9 mouse cellular contexts compared by ENCODE assay signal in the genomic region with DNA sequence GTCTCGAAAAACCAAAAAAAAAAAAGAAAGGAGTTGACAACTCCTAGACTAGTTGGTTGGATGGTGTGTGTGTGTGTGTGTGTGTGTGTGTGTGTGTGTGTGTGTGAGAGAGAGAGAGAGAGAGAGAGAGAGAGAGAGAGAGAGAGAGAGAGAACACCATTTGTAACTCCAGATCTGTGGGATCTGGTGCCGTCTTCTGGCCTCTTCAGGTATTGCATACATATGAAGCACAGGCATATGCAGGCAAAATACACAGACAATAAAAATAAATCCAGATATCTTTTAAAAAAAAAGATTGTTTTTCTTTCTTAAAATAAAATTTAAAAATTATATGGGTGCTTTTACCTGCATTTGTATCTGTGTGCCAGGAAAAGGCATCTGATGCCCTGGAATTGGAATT. TPM values are rescaled to one million over a fixed set of nuclear protein-coding genes. Genes with fewer than 3 reads are reported as not detected.
DNase-seq lines count a peak whose midpoint lies in the region; ATAC-seq and TF ChIP-seq lines count a peak whose summit lies in the region.
"Had no signal": no experiment of that assay in that cellular context is flagged by ENCODE, and none has a peak within 500 bp of the region (broad histone marks: within the 10 kb centered on the region; RNA-seq: fewer than 3 reads in every experiment).

No protein-coding gene starts in this region.

- TF ChIP-seq POLR2A in heart, adult 2 months (IDR thresholded peaks at IDR 0.05; ENCODE audit: insufficient read depth, low read depth, low read length) = no peak

- DNase-seq in heart, adult 2 months = peak in 1 of 2 experiments; percentile 21
- peak; percentile 59 to 60 for DNase-seq in right cerebral cortex, postnatal 10 days (ENCODE audit: low spot score in 2 of 2)
- no peak for DNase-seq in right cerebral cortex, postnatal 36 days (ENCODE audit: low spot score in 2 of 2)
- DNase-seq in embryonic facial prominence, embryonic 11.5 days (ENCODE audit: low spot score) = peak; percentile 10
- DNase-seq in natural killer cell, adult 2 months (ENCODE audit: low spot score in 2 of 2) = peak; percentile 20 to 50
- DNase-seq in urinary bladder, postnatal 25 days (ENCODE audit: low spot score) = no peak
- DNase-seq in left cerebral cortex, adult 18-20 months (ENCODE audit: low spot score in 2 of 2) = no peak

- TF ChIP-seq EP300 in heart, adult 2 months (IDR thresholded peaks at IDR 0.05; ENCODE audit: insufficient read depth, low read depth, low read length) = no peak

- H3K4me1 ChIP-seq in heart, adult 2 months (ENCODE audit: control insufficient read depth, insufficient read depth, low read length) = peaks cover 5% of the 10 kb centered on the region
- peaks cover 7% of the 10 kb centered on the region; the same call in 1 of the 2 replicates for H3K4me1 ChIP-seq in heart, embryonic 12.5 days (replicated peaks)
- no peaks in the 10 kb centered on the region for H3K4me1 ChIP-seq in embryonic facial prominence, embryonic 11.5 days (ENCODE audit: control insufficient read depth, insufficient read depth, low read length)

- ATAC-seq in heart, embryonic 12.5 days (ENCODE audit: insufficient number of reproducible peaks, low FRiP score) = no peak
- no peak for ATAC-seq in embryonic facial prominence, embryonic 11.5 days (replicated peaks; ENCODE audit: insufficient number of reproducible peaks, low FRiP score, low TSS enrichment, low read depth)

- no peaks in the 10 kb centered on the region for H3K36me3 ChIP-seq in heart, adult 2 months (ENCODE audit: control insufficient read depth, insufficient read depth, low read length)
- peaks cover 7% of the 10 kb centered on the region; the same call in 1 of the 2 replicates for H3K36me3 ChIP-seq in heart, embryonic 12.5 days
- H3K36me3 ChIP-seq in embryonic facial prominence, embryonic 11.5 days (replicated peaks; ENCODE audit: control insufficient read depth, insufficient read depth, low read depth, low read length) = no peaks in the 10 kb centered on the region

- H3K9ac ChIP-seq in heart, adult 2 months (ENCODE audit: low read depth, low read length) = no peak overlapping the region
- no peak overlapping the region for H3K9ac ChIP-seq in heart, embryonic 12.5 days
- H3K9ac ChIP-seq in embryonic facial prominence, embryonic 11.5 days (replicated peaks; ENCODE audit: low read length) = no peak overlapping the region
- H3K9ac ChIP-seq: heart, embryonic 15.5 days had no signal

- 50% methylated on average over 2 of the region's 2 CpGs for WGBS in heart, adult 2 months
- 57% methylated on average over 2 of the region's 2 CpGs for WGBS in heart, embryonic 12.5 days
- 65% methylated on average over 2 of the region's 2 CpGs for WGBS in embryonic facial prominence, embryonic 11.5 days

- H3K27me3 ChIP-seq in heart, adult 2 months (ENCODE audit: control insufficient read depth, insufficient read depth, low read length) = no peaks in the 10 kb centered on the region
- H3K27me3 ChIP-seq in heart, embryonic 12.5 days (replicated peaks) = no peaks in the 10 kb centered on the region
- H3K27me3 ChIP-seq in embryonic facial prominence, embryonic 11.5 days (ENCODE audit: control insufficient read depth, insufficient read depth, low read length) = no peaks in the 10 kb centered on the region
- H3K27me3 ChIP-seq: heart, embryonic 15.5 days had no signal

- H3K9me3 ChIP-seq in heart, embryonic 12.5 days (replicated peaks) = no peaks in the 10 kb centered on the region
- H3K9me3 ChIP-seq in embryonic facial prominence, embryonic 11.5 days (replicated peaks; ENCODE audit: control insufficient read depth, low read length) = no peaks in the 10 kb centered on the region
- H3K9me3 ChIP-seq: heart, embryonic 15.5 days had no signal

- TF ChIP-seq CTCF in heart, adult 2 months (IDR thresholded peaks at IDR 0.05) = peak; percentile 67

- no peak overlapping the region for H3K4me2 ChIP-seq in heart, embryonic 12.5 days
- H3K4me2 ChIP-seq in embryonic facial prominence, embryonic 11.5 days (ENCODE audit: low read depth, low read length) = no peak overlapping the region
- H3K4me2 ChIP-seq: heart, embryonic 15.5 days had no signal

- H3K4me3 ChIP-seq in heart, adult 2 months = no peak overlapping the region
- no peak overlapping the region for H3K4me3 ChIP-seq in heart, embryonic 12.5 days
- no peak overlapping the region for H3K4me3 ChIP-seq in embryonic facial prominence, embryonic 11.5 days (ENCODE audit: low read depth, low read length)
- H3K4me3 ChIP-seq: heart, embryonic 15.5 days had no signal

- H3K79me2 ChIP-seq in heart, adult 2 months (replicated peaks; ENCODE audit: control insufficient read depth, insufficient read depth, low read length) = no peaks in the 10 kb centered on the region

- intact Hi-C loops in heart, adult 2 months (cut with DNase I) = no loop called here

- H3K27ac ChIP-seq in heart, adult 2 months = no peak overlapping the region; the same call in 1 of the 2 replicates
- H3K27ac ChIP-seq in heart, embryonic 12.5 days (ENCODE audit: poor library complexity, severe bottlenecking) = no peak overlapping the region
- H3K27ac ChIP-seq in embryonic facial prominence, embryonic 11.5 days (replicated peaks; ENCODE audit: low read depth, low read length) = no peak overlapping the region

RNA-seq across cellular contexts. Expression of a gene that starts 18.3 kb away (rescaled TPM):
- total RNA-seq in heart, adult 2 months (2021) = 100 to 1,000 TPM; 409 to 486 TPM
- 611 and 917 TPM in 2 replicates for polyA plus RNA-seq in heart, adult 2 months (2012; rRNA removed)
- polyA plus RNA-seq in heart, embryonic 12.5 days (2016; fragmentation: Nextera tagmentation; extraction: Ambion mirVana) = 53.2 and 53.8 TPM in 2 replicates
- 10.9 and 11.3 TPM in 2 replicates for polyA plus RNA-seq in embryonic facial prominence, embryonic 11.5 days (2014; fragmentation: Nextera tagmentation; extraction: Ambion mirVana)
- 100 to 1,000 TPM in 1 of 2 experiments, 10 to 100 TPM in 1; 96.5 to 101 TPM for total RNA-seq in left cerebral cortex, adult 18-20 months (2021)

RNA-seq across cellular contexts. Expression of a gene that starts 19.3 kb away (rescaled TPM):
- total RNA-seq in heart, adult 2 months (2021) = 100 to 1,000 TPM; 114 to 142 TPM
- 53.7 and 80.1 TPM in 2 replicates for polyA plus RNA-seq in heart, adult 2 months (2012; rRNA removed)
- 109 TPM in 2 replicates for polyA plus RNA-seq in heart, embryonic 12.5 days (2016; fragmentation: Nextera tagmentation; extraction: Ambion mirVana)
- polyA plus RNA-seq in embryonic facial prominence, embryonic 11.5 days (2014; fragmentation: Nextera tagmentation; extraction: Ambion mirVana) = 115 and 117 TPM in 2 replicates
- total RNA-seq in left cerebral cortex, adult 18-20 months (2021) = 100 to 1,000 TPM; 128 to 130 TPM

RNA-seq across cellular contexts. Expression of a gene that starts 42.1 kb away (rescaled TPM):
- 1 to 10 TPM; 9.3 to 9.5 TPM for total RNA-seq in heart, adult 2 months (2021)
- 6.9 and 7.0 TPM in 2 replicates for polyA plus RNA-seq in heart, adult 2 months (2012; rRNA removed)
- 10.6 and 11.7 TPM in 2 replicates for polyA plus RNA-seq in heart, embryonic 12.5 days (2016; fragmentation: Nextera tagmentation; extraction: Ambion mirVana)
- polyA plus RNA-seq in embryonic facial prominence, embryonic 11.5 days (2014; fragmentation: Nextera tagmentation; extraction: Ambion mirVana) = 12.1 and 14.1 TPM in 2 replicates
- 10 to 100 TPM; 10.2 to 11.2 TPM for total RNA-seq in left cerebral cortex, adult 18-20 months (2021)

RNA-seq across cellular contexts. Expression of a gene that starts 56.3 kb away (rescaled TPM):
- total RNA-seq in heart, adult 2 months (2021) = under 1 TPM; 0.25 to 0.29 TPM
- polyA plus RNA-seq in heart, adult 2 months (2012; rRNA removed) = 0.18 and 0.27 TPM in 2 replicates
- polyA plus RNA-seq in heart, embryonic 12.5 days (2016; fragmentation: Nextera tagmentation; extraction: Ambion mirVana) = 0.13 and 0.15 TPM in 2 replicates
- not detected in 2 replicates for polyA plus RNA-seq in embryonic facial prominence, embryonic 11.5 days (2014; fragmentation: Nextera tagmentation; extraction: Ambion mirVana)
- total RNA-seq in left cerebral cortex, adult 18-20 months (2021) = 10 to 100 TPM; 37.6 to 40.9 TPM

Comparison
In these comparisons a context has a peak if more than half of its experiments do, and no peak if none do; other contexts are left out.
1. DNase-seq: peak in right cerebral cortex, postnatal 10 days (2 of 2), embryonic facial prominence, embryonic 11.5 days (single experiment) and natural killer cell, adult 2 months (2 of 2); none in right cerebral cortex, postnatal 36 days (0 of 2), urinary bladder, postnatal 25 days (single experiment) and left cerebral cortex, adult 18-20 months (0 of 2).
2. RNA of a gene that starts 18.3 kb away (polyA plus RNA-seq): 611 to 917 TPM in heart, adult 2 months; 53.2 to 53.8 TPM in heart, embryonic 12.5 days and 10.9 to 11.3 TPM in embryonic facial prominence, embryonic 11.5 days; every median in the first group is over 10 times any median in the second.